Mouse (Mus musculus) ES-E14 (cell line): ENCODE measurements around the gene Slc35a3. TPM values are rescaled to one million over a fixed set of nuclear protein-coding genes. Genes with fewer than 3 reads are reported as not detected.

Experiments used
- DNase-seq: peaks from one replicate; pipeline ENCODE4 v3.0.0-alpha.2; 2013; ENCODE audit warnings: low read depth, low spot score
- H3K27ac ChIP-seq: 2 replicates; pipeline ENCODE4 v1.5.1; 2012; ENCODE audit warnings: low read depth, mild to moderate bottlenecking, low read length, moderate library complexity, mixed read lengths; ENCODE audit not compliant: poor library complexity, insufficient read depth, severe bottlenecking
- H3K36me3 ChIP-seq: 2 replicates; pipeline ENCODE4 v1.6.1; 2012; ENCODE audit warnings: mild to moderate bottlenecking, low read length, moderate library complexity, mixed read lengths; ENCODE audit not compliant: control insufficient read depth, poor library complexity, insufficient read depth, severe bottlenecking
- H3K4me1 ChIP-seq, 2 experiments: fragments of 150-350 bp in 1 of 2; sonication (generic) in 1 of 2; 2 replicates each; pipeline ENCODE4 v1.6.1; 2012; ENCODE audit warnings: low read length in 2 of 2, mild to moderate bottlenecking in 1 of 2, mixed read lengths in 1 of 2; ENCODE audit not compliant: control insufficient read depth in 2 of 2, insufficient read depth in 2 of 2, poor library complexity in 1 of 2
- H3K4me3 ChIP-seq, 2 experiments: fragments of 150-350 bp in 1 of 2; sonication (generic) in 1 of 2; 2 replicates each; pipeline ENCODE4 v1.5.1; 2012; ENCODE audit warnings: low read length in 2 of 2, low read depth in 1 of 2, mild to moderate bottlenecking in 1 of 2, mixed read lengths in 1 of 2; ENCODE audit not compliant: insufficient read depth in 1 of 2, poor library complexity in 1 of 2, severe bottlenecking in 1 of 2
- H3K9ac ChIP-seq: 2 replicates; pipeline ENCODE4 v1.6.1; 2012; ENCODE audit warnings: low read depth, mild to moderate bottlenecking, low read length, mixed read lengths; ENCODE audit not compliant: poor library complexity, insufficient read depth, severe bottlenecking
- H3K9me3 ChIP-seq: fragments of 150-350 bp; sonication (generic); 2 replicates; pipeline ENCODE4 v1.6.1; 2012; ENCODE audit warnings: low read depth, mild to moderate bottlenecking, low read length; ENCODE audit not compliant: control insufficient read depth, insufficient read depth
- CHD2 ChIP-seq: IDR thresholded peaks from 2 replicates; pipeline ENCODE4 v1.6.1; 2014; ENCODE audit warnings: mild to moderate bottlenecking, low read depth, low read length, inconsistent platforms
- HCFC1 ChIP-seq: IDR thresholded peaks from 2 replicates; pipeline ENCODE4 v1.6.1; 2012; ENCODE audit warnings: low read length, inconsistent platforms, borderline replicate concordance; ENCODE audit not compliant: insufficient read depth
- MAFK ChIP-seq: IDR thresholded peaks from 2 replicates; pipeline ENCODE4 v1.6.1; 2014; ENCODE audit warnings: mild to moderate bottlenecking, low read depth, low read length, inconsistent platforms; ENCODE audit not compliant: insufficient read depth
- ZC3H11A ChIP-seq: IDR thresholded peaks from 2 replicates; pipeline ENCODE4 v1.6.1; 2012; ENCODE audit warnings: low read depth, mild to moderate bottlenecking, inconsistent platforms, low read length, borderline replicate concordance
- ZNF384 ChIP-seq: IDR thresholded peaks from 2 replicates; pipeline ENCODE4 v1.6.1; 2012; ENCODE audit warnings: low read depth, low read length, inconsistent platforms
- in situ Hi-C, 2 experiments: fragments of 600-800 bp; cut with MboI; formaldehyde crosslinking; loops; one replicate each; pipeline ENCODE4 v1.15.1; 2025; ENCODE audit warnings: low sequenced_read_pairs in 2 of 2, inconsistent platforms in 1 of 2; ENCODE audit not compliant: unreplicated experiment in 2 of 2
- total RNA-seq: library from RNA; depleted of rRNA; stranded (reverse); fragments of 300-350 nt; gene quantifications from 2 replicates; pipeline ENCODE4 v1.2.3, GENCODE M21; 2012

Slc35a3 gene
- total RNA-seq, 1 experiment, result 20.1 TPM

DNA sequence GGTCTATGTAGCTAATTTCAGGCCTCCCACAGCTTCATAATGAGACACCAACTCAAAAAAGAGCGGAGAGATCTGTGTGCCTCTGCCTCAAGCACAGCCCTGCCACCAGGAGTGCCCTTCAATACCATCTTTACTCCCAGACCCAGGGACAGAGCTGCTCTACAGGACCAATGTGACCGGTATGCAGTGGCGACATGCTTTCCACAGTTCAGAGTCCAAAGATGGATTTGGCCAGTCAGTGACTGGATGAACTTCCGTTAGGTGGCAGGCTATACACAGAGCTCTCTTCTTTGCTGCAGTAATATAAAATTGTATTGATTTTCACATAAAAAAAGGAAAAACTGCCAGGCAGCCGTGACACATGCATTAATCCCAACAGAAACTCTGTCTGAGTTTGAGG lies 8.8 kb downstream of the Slc35a3 start:
- Histone ChIP-seq H3K9ac (no peak overlapping the region), H3K4me3 (no peak overlapping the region), H3K27ac (no peak overlapping the region), H3K36me3 (no peaks in the 10 kb centered on the region), H3K4me1 (peaks cover 2 to 4% of the 10 kb centered on the region in 2 experiments; a peak in 2 of 4 replicates), H3K9me3 (no peaks in the 10 kb centered on the region)
- in situ Hi-C loops, result no loop called here
- TF ChIP-seq ZC3H11A, result no peak
- TF ChIP-seq ZNF384, result no peak
- no peak for TF ChIP-seq MAFK
- no peak for TF ChIP-seq HCFC1
- no peak for TF ChIP-seq CHD2
- no peak for DNase-seq

DNA sequence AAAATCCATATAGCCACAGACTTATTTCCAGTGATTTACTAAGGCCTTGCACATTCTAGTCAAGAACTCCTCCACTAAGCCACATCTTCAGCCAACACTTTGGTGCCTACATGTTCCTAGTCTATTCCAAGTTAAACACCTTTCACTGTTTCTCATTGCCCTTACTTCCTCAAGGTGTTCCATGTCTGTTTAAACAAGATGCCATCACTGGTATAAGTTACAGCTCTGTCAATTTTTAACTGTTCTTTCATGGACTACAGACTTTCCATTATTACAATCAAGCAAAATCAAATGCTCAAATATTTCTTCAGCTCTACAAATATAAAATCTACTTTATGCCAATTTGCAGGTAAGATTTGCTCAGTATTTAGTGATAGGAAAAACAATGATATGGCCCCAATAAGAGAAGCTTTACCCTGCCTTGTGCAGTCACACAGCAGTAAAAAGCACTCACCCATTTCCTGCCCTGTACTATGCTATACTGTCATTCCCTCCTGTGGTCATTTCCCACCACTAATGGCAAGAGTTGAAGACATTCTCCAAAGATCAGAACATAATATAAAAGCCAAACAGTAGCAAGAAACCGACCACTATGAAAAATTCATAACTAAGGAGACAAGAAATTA lies 9.9 kb downstream of the Slc35a3 start:
- Histone ChIP-seq H3K36me3 (no peaks in the 10 kb centered on the region), H3K9me3 (no peaks in the 10 kb centered on the region), H3K4me1 (peaks cover 2 to 4% of the 10 kb centered on the region in 2 experiments; a peak in 2 of 4 replicates), H3K27ac (no peak overlapping the region), H3K9ac (no peak overlapping the region), H3K4me3 (no peak overlapping the region)
- in situ Hi-C loops, result no loop called here
- DNase-seq, result no peak
- no peak for TF ChIP-seq MAFK
- TF ChIP-seq CHD2, result no peak
- TF ChIP-seq ZNF384, result no peak
- TF ChIP-seq ZC3H11A, result no peak
- TF ChIP-seq HCFC1, result no peak

DNA sequence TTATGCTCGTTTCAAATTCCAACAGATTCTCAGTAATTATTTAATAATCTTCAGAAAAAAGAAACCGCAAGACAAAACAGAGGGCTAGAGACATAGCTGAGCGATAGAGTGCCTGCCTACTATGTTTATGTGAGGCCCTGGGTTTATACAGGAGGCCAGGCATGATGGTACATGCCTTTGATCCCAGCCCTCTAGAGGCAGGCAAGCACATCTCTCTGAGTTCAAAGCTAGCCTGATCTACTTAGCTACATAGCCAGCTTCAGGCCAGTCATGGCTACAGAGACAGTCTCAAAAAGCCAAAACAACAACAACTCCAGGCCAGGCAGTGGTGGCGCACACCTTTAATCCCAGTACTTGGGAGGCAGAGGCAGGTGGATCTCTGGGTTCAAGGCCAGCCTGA lies 11.0 kb downstream of the Slc35a3 start:
- DNase-seq, result no peak
- H3K36me3 ChIP-seq, result no peaks in the 10 kb centered on the region
- no peak overlapping the region for H3K9ac ChIP-seq
- H3K4me3 ChIP-seq, result no peak overlapping the region
- in situ Hi-C loops, result no loop called here
- TF ChIP-seq ZC3H11A, result no peak
- TF ChIP-seq HCFC1, result no peak
- TF ChIP-seq ZNF384, result no peak
- TF ChIP-seq CHD2, result no peak
- no peak for TF ChIP-seq MAFK
- H3K4me1 ChIP-seq, result peaks cover 2 to 4% of the 10 kb centered on the region in 2 experiments; a peak in 2 of 4 replicates
- H3K9me3 ChIP-seq, result no peaks in the 10 kb centered on the region
- no peak overlapping the region for H3K27ac ChIP-seq

DNA sequence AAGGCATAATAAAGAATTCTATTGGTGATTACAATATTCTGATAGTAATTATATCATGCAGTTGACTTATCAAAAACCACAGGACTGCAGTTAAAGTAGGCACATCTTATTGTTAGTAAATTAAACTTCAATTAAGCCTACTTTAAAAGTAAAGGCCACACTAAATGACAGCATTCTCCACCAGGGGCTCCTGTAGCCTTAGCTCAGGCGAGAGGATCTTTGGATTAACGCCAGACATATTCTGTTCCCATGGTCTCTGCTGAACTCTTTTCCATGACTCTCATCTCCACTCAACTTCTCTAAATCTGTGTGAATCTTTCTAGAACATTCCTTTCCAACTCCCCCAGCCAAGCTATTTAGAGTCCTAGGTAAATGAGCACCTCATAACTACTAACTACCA lies 13.8 kb downstream of the Slc35a3 start:
- in situ Hi-C loops, result no loop called here
- TF ChIP-seq ZC3H11A, result no peak
- H3K27ac ChIP-seq, result no peak overlapping the region
- no peak overlapping the region for H3K9ac ChIP-seq
- DNase-seq, result no peak
- 0 out of 4 replicates have a peak, but pooled peaks cover 0 to 2% of the 10 kb centered on the region in 2 experiments for H3K4me1 ChIP-seq
- no peak overlapping the region for H3K4me3 ChIP-seq
- no peaks in the 10 kb centered on the region for H3K9me3 ChIP-seq
- H3K36me3 ChIP-seq, result no peaks in the 10 kb centered on the region

DNA sequence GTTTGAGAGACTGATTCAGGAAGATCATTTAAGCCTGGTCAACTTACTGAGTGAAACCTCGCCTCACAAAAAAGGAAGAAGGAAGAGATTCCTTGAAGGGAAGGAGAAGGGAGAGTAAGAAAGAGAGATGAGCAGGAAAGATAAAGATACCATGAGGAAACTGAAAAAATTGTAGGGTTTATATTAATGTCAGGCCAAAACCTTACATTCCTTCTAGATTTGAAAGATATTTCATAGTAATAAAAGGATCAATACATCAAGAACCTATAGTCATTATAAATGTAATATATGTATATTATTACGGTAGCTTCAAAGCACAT lies 17.0 kb downstream of the Slc35a3 start:
- no peak overlapping the region for H3K4me3 ChIP-seq
- no peak overlapping the region for H3K27ac ChIP-seq
- H3K4me1 ChIP-seq, result 0 out of 4 replicates have a peak, but pooled peaks cover 0 to 2% of the 10 kb centered on the region in 2 experiments
- H3K36me3 ChIP-seq, result no peaks in the 10 kb centered on the region
- in situ Hi-C loops, result no loop called here
- TF ChIP-seq HCFC1 (no peak), ZNF384 (no peak), MAFK (no peak), ZC3H11A (no peak), CHD2 (no peak)
- no peaks in the 10 kb centered on the region for H3K9me3 ChIP-seq
- no peak for DNase-seq
- no peak overlapping the region for H3K9ac ChIP-seq
